Mouse (Mus musculus): ENCODE measurements around the gene Dbi. TPM values are rescaled to one million over a fixed set of nuclear protein-coding genes. Genes with fewer than 3 reads are reported as not detected.
"Not testable (repeated sequence)": the region's sequence is repeated elsewhere in the genome, so short reads cannot be mapped to it uniquely, and the experiment has no call there.

Dbi gene
- polyA plus RNA-seq, 1 experiment from 2014 or later: 2,342 TPM

GRCm38 (mm10) chr1:120101227-120101609 lies 19.7 kb downstream of the Dbi start:
- no peak for ATAC-seq
- no peak for TF ChIP-seq CTCF (IDR thresholded peaks at IDR 0.05; ENCODE audit: low read depth)
- WGBS (ENCODE audit: insufficient replicate concordance): 76% methylated on average over 3 of the region's 3 CpGs
- peaks cover 7% of the 10 kb centered on the region for H3K4me1 ChIP-seq (ENCODE audit: insufficient read depth)
- no peak overlapping the region for H3K4me3 ChIP-seq (ENCODE audit: low read depth, low read length)
- H3K4me2 ChIP-seq (ENCODE audit: low read depth, low read length): no peak overlapping the region
- peak overlapping the region; percentile 44 for H3K27ac ChIP-seq (ENCODE audit: low read depth)
- H3K27me3 ChIP-seq (ENCODE audit: insufficient read depth, low read length): no peaks in the 10 kb centered on the region
- no peak for DNase-seq
- H3K9me3 ChIP-seq (ENCODE audit: low read length): no peaks in the 10 kb centered on the region
- H3K9ac ChIP-seq (replicated peaks): no peak overlapping the region
- H3K36me3 ChIP-seq (replicated peaks; ENCODE audit: insufficient read depth, low read length): no peaks in the 10 kb centered on the region

GRCm38 (mm10) chr1:120100456-120101226 lies 20.2 kb downstream of the Dbi start:
- 60% methylated on average over 8 of the region's 8 CpGs for WGBS (ENCODE audit: insufficient replicate concordance)
- DNase-seq: peak; percentile 74
- Histone ChIP-seq H3K27ac (ENCODE audit: low read depth) (peak overlapping the region; percentile 44), H3K9ac (replicated peaks) (no peak overlapping the region), H3K27me3 (ENCODE audit: insufficient read depth, low read length) (no peaks in the 10 kb centered on the region), H3K4me2 (ENCODE audit: low read depth, low read length) (no peak overlapping the region), H3K9me3 (ENCODE audit: low read length) (no peaks in the 10 kb centered on the region), H3K36me3 (replicated peaks; ENCODE audit: insufficient read depth, low read length) (no peaks in the 10 kb centered on the region), H3K4me3 (ENCODE audit: low read depth, low read length) (no peak overlapping the region), H3K4me1 (ENCODE audit: insufficient read depth) (peaks cover 7% of the 10 kb centered on the region)
- TF ChIP-seq EP300 (IDR thresholded peaks at IDR 0.05; ENCODE audit: low read depth) (peak; percentile 75), CTCF (IDR thresholded peaks at IDR 0.05; ENCODE audit: low read depth) (no peak)
- ATAC-seq: peak; percentile 86

GRCm38 (mm10) chr1:120099483-120099882 lies 21.4 kb downstream of the Dbi start:
- TF ChIP-seq EP300 (IDR thresholded peaks at IDR 0.05; ENCODE audit: low read depth) (no peak), CTCF (IDR thresholded peaks at IDR 0.05; ENCODE audit: low read depth) (no peak)
- ATAC-seq (peak; percentile 55), DNase-seq (peak; percentile 43)
- no peaks in the 10 kb centered on the region for H3K27me3 ChIP-seq (ENCODE audit: insufficient read depth, low read length)
- 25% methylated on average over 6 of the region's 6 CpGs for WGBS (ENCODE audit: insufficient replicate concordance)
- H3K4me2 ChIP-seq (ENCODE audit: low read depth, low read length): no peak overlapping the region
- H3K4me1 ChIP-seq (ENCODE audit: insufficient read depth): peaks cover 7% of the 10 kb centered on the region
- no peaks in the 10 kb centered on the region for H3K36me3 ChIP-seq (replicated peaks; ENCODE audit: insufficient read depth, low read length)
- H3K9ac ChIP-seq (replicated peaks): no peak overlapping the region
- H3K9me3 ChIP-seq (ENCODE audit: low read length): no peaks in the 10 kb centered on the region
- no peak overlapping the region for H3K4me3 ChIP-seq (ENCODE audit: low read depth, low read length)
- peak overlapping the region; percentile 44 for H3K27ac ChIP-seq (ENCODE audit: low read depth)

- Histone ChIP-seq H3K4me3 (ENCODE audit: low read depth, low read length) (no peak overlapping the region), H3K4me2 (ENCODE audit: low read depth, low read length) (no peak overlapping the region), H3K36me3 (replicated peaks; ENCODE audit: insufficient read depth, low read length) (no peaks in the 10 kb centered on the region), H3K9me3 (ENCODE audit: low read length) (no peaks in the 10 kb centered on the region), H3K9ac (replicated peaks) (no peak overlapping the region), H3K4me1 (ENCODE audit: insufficient read depth) (peaks cover 7% of the 10 kb centered on the region), H3K27me3 (ENCODE audit: insufficient read depth, low read length) (no peaks in the 10 kb centered on the region), H3K27ac (ENCODE audit: low read depth) (no peak overlapping the region)
- no peak for ATAC-seq
- WGBS (ENCODE audit: insufficient replicate concordance): 7% methylated on average over 7 of the region's 7 CpGs
- peak; percentile 73 for DNase-seq
- no peak for TF ChIP-seq EP300 (IDR thresholded peaks at IDR 0.05; ENCODE audit: low read depth)
- peak; percentile 79 for TF ChIP-seq CTCF (IDR thresholded peaks at IDR 0.05; ENCODE audit: low read depth)
Measured at GRCm38 (mm10) chr1:120098327-120098726, 22.6 kb downstream of the Dbi start.

- Histone ChIP-seq H3K27ac (ENCODE audit: low read depth) (no peak overlapping the region), H3K9me3 (ENCODE audit: low read length) (no peaks in the 10 kb centered on the region)
- 54% methylated on average over 3 of the region's 3 CpGs for WGBS (ENCODE audit: insufficient replicate concordance)
Measured at GRCm38 (mm10) chr1:120094920-120095319, 26.0 kb downstream of the Dbi start.

GRCm38 (mm10) chr1:120093482-120094134 lies 27.3 kb downstream of the Dbi start:
- H3K4me1 ChIP-seq (ENCODE audit: insufficient read depth); H3K27me3 ChIP-seq (ENCODE audit: insufficient read depth, low read length); H3K36me3 ChIP-seq (replicated peaks; ENCODE audit: insufficient read depth, low read length); H3K4me3 ChIP-seq (ENCODE audit: low read depth, low read length); H3K27ac ChIP-seq (ENCODE audit: low read depth); H3K9me3 ChIP-seq (ENCODE audit: low read length); H3K9ac ChIP-seq (replicated peaks); H3K4me2 ChIP-seq (ENCODE audit: low read depth, low read length): not testable (repeated sequence)
- DNase-seq (peak; percentile 88), ATAC-seq (peak; percentile 76)
- WGBS (ENCODE audit: insufficient replicate concordance): 48% methylated on average over 11 of the region's 14 CpGs
- TF ChIP-seq CTCF (IDR thresholded peaks at IDR 0.05; ENCODE audit: low read depth): peak; percentile 93

More at GRCm38 (mm10) chr1:120094920-120095319, 26.0 kb downstream of the Dbi start:
- Histone ChIP-seq H3K27me3 (ENCODE audit: insufficient read depth, low read length) (no peaks in the 10 kb centered on the region), H3K4me1 (ENCODE audit: insufficient read depth) (peaks cover 4% of the 10 kb centered on the region), H3K9ac (replicated peaks) (no peak overlapping the region), H3K36me3 (replicated peaks; ENCODE audit: insufficient read depth, low read length) (no peaks in the 10 kb centered on the region), H3K4me3 (ENCODE audit: low read depth, low read length) (no peak overlapping the region), H3K4me2 (ENCODE audit: low read depth, low read length) (no peak overlapping the region)
- DNase-seq (no peak), ATAC-seq (no peak)
- TF ChIP-seq EP300 (IDR thresholded peaks at IDR 0.05; ENCODE audit: low read depth) (no peak), CTCF (IDR thresholded peaks at IDR 0.05; ENCODE audit: low read depth) (no peak)
